Mouse (Mus musculus): ENCODE measurements at regions not wholly inside any gene's neighbourhood (a gene's known extent, or its start where the extent isn't known, plus 50 kb on each side); places are given as distances from the start of the nearest gene placed in this dataset.

- 95% methylated on average over 4 of the region's 4 CpGs for WGBS
- Histone ChIP-seq H3K4me1 (ENCODE audit: control insufficient read depth, insufficient read depth, low read length) (peaks cover 10% of the 10 kb centered on the region), H3K36me3 (ENCODE audit: control insufficient read depth, insufficient read depth, low read length) (no peaks in the 10 kb centered on the region), H3K4me3 (ENCODE audit: low read length) (no peak overlapping the region), H3K9me3 (ENCODE audit: control insufficient read depth, low read length) (no peaks in the 10 kb centered on the region), H3K27ac (ENCODE audit: low read depth, low read length) (no peak overlapping the region), H3K27me3 (ENCODE audit: control insufficient read depth, insufficient read depth, low read length) (peaks cover 3% of the 10 kb centered on the region; the same call in 1 of the 2 replicates), H3K9ac (ENCODE audit: low read depth, low read length) (no peak overlapping the region), H3K4me2 (replicated peaks; ENCODE audit: low read depth, low read length) (no peak overlapping the region)
- no peak for ATAC-seq (ENCODE audit: low FRiP score, low TSS enrichment)
Observed at GRCm38 (mm10) chr3:9349822-9350221, 260.1 kb downstream of the Zfp704 start.

- Histone ChIP-seq H3K9ac (ENCODE audit: low read depth, low read length) (peak overlapping the region; percentile 55; the same call in 1 of the 2 replicates), H3K27me3 (ENCODE audit: control insufficient read depth, insufficient read depth, low read length) (peaks cover 3% of the 10 kb centered on the region; the same call in 1 of the 2 replicates), H3K27ac (ENCODE audit: low read depth, low read length) (peak overlapping the region; percentile 42; the same call in 1 of the 2 replicates), H3K4me1 (ENCODE audit: control insufficient read depth, insufficient read depth, low read length) (peaks cover 10% of the 10 kb centered on the region), H3K4me3 (ENCODE audit: low read length) (peak overlapping the region; percentile 55), H3K4me2 (replicated peaks; ENCODE audit: low read depth, low read length) (peak overlapping the region; percentile 95), H3K36me3 (ENCODE audit: control insufficient read depth, insufficient read depth, low read length) (no peaks in the 10 kb centered on the region), H3K9me3 (ENCODE audit: control insufficient read depth, low read length) (no peaks in the 10 kb centered on the region)
- ATAC-seq (ENCODE audit: low FRiP score, low TSS enrichment), result peak; percentile 92
- 3% methylated on average over 15 of the region's 15 CpGs for WGBS
Observed at GRCm38 (mm10) chr3:9347446-9347860, 262.4 kb downstream of the Zfp704 start.

- Histone ChIP-seq H3K9me3 (ENCODE audit: control insufficient read depth, low read length) (no peaks in the 10 kb centered on the region), H3K27ac (ENCODE audit: low read depth, low read length) (peak overlapping the region; percentile 42; the same call in 1 of the 2 replicates), H3K27me3 (ENCODE audit: control insufficient read depth, insufficient read depth, low read length) (peaks cover 3% of the 10 kb centered on the region; the same call in 1 of the 2 replicates), H3K4me1 (ENCODE audit: control insufficient read depth, insufficient read depth, low read length) (peaks cover 10% of the 10 kb centered on the region), H3K4me3 (ENCODE audit: low read length) (peak overlapping the region; percentile 55), H3K4me2 (replicated peaks; ENCODE audit: low read depth, low read length) (peak overlapping the region; percentile 95), H3K9ac (ENCODE audit: low read depth, low read length) (peak overlapping the region; percentile 55), H3K36me3 (ENCODE audit: control insufficient read depth, insufficient read depth, low read length) (no peaks in the 10 kb centered on the region)
- under 1% methylated on average over 26 of the region's 27 CpGs for WGBS
- peak; percentile 89 for ATAC-seq (ENCODE audit: low FRiP score, low TSS enrichment)
Observed at GRCm38 (mm10) chr3:9346857-9347445, 262.9 kb downstream of the Zfp704 start.

GRCm38 (mm10) chr3:9346356-9346755 is 263.5 kb downstream of the Zfp704 start:
- ATAC-seq (ENCODE audit: low FRiP score, low TSS enrichment), result no peak
- Histone ChIP-seq H3K9me3 (ENCODE audit: control insufficient read depth, low read length) (no peaks in the 10 kb centered on the region), H3K27ac (ENCODE audit: low read depth, low read length) (no peak overlapping the region), H3K4me1 (ENCODE audit: control insufficient read depth, insufficient read depth, low read length) (peaks cover 10% of the 10 kb centered on the region), H3K4me3 (ENCODE audit: low read length) (peak overlapping the region; percentile 55), H3K36me3 (ENCODE audit: control insufficient read depth, insufficient read depth, low read length) (no peaks in the 10 kb centered on the region), H3K4me2 (replicated peaks; ENCODE audit: low read depth, low read length) (peak overlapping the region; percentile 95), H3K9ac (ENCODE audit: low read depth, low read length) (peak overlapping the region; percentile 55; the same call in 1 of the 2 replicates), H3K27me3 (ENCODE audit: control insufficient read depth, insufficient read depth, low read length) (peaks cover 3% of the 10 kb centered on the region; the same call in 1 of the 2 replicates)
- 4% methylated on average over 13 of the region's 13 CpGs for WGBS

- no peak overlapping the region for H3K9ac ChIP-seq (ENCODE audit: low read depth, low read length)
- peaks cover 3% of the 10 kb centered on the region; the same call in 1 of the 2 replicates for H3K27me3 ChIP-seq (ENCODE audit: control insufficient read depth, insufficient read depth, low read length)
- no peak for ATAC-seq (ENCODE audit: low FRiP score, low TSS enrichment)
- no peak overlapping the region for H3K27ac ChIP-seq (ENCODE audit: low read depth, low read length)
- H3K9me3 ChIP-seq (ENCODE audit: control insufficient read depth, low read length), result no peaks in the 10 kb centered on the region
- peak overlapping the region; percentile 55; the same call in 1 of the 2 replicates for H3K4me3 ChIP-seq (ENCODE audit: low read length)
- H3K4me2 ChIP-seq (replicated peaks; ENCODE audit: low read depth, low read length), result peak overlapping the region; percentile 95
- H3K36me3 ChIP-seq (ENCODE audit: control insufficient read depth, insufficient read depth, low read length), result no peaks in the 10 kb centered on the region
- WGBS, result 28% methylated on average over 9 of the region's 9 CpGs
- peaks cover 10% of the 10 kb centered on the region for H3K4me1 ChIP-seq (ENCODE audit: control insufficient read depth, insufficient read depth, low read length)
Observed at GRCm38 (mm10) chr3:9345885-9346284, 264.0 kb downstream of the Zfp704 start.

- Histone ChIP-seq H3K27me3 (ENCODE audit: control insufficient read depth, insufficient read depth, low read length) (peaks cover 3% of the 10 kb centered on the region; the same call in 1 of the 2 replicates), H3K9me3 (ENCODE audit: control insufficient read depth, low read length) (no peaks in the 10 kb centered on the region), H3K4me3 (ENCODE audit: low read length) (no peak overlapping the region), H3K36me3 (ENCODE audit: control insufficient read depth, insufficient read depth, low read length) (no peaks in the 10 kb centered on the region), H3K9ac (ENCODE audit: low read depth, low read length) (no peak overlapping the region), H3K4me1 (ENCODE audit: control insufficient read depth, insufficient read depth, low read length) (peaks cover 13% of the 10 kb centered on the region), H3K4me2 (replicated peaks; ENCODE audit: low read depth, low read length) (no peak overlapping the region), H3K27ac (ENCODE audit: low read depth, low read length) (no peak overlapping the region)
- 14% methylated on average over 4 of the region's 4 CpGs for WGBS
- ATAC-seq (ENCODE audit: low FRiP score, low TSS enrichment), result no peak
Observed at GRCm38 (mm10) chr3:9343586-9343985, 266.3 kb downstream of the Zfp704 start.

GRCm38 (mm10) chr3:9342167-9342566 is 267.7 kb downstream of the Zfp704 start:
- ATAC-seq (ENCODE audit: low FRiP score, low TSS enrichment), result no peak

GRCm38 (mm10) chr3:9341657-9342056 is 268.2 kb downstream of the Zfp704 start:
- Histone ChIP-seq H3K27ac (ENCODE audit: low read depth, low read length) (no peak overlapping the region), H3K4me1 (ENCODE audit: control insufficient read depth, insufficient read depth, low read length) (peaks cover 7% of the 10 kb centered on the region), H3K36me3 (ENCODE audit: control insufficient read depth, insufficient read depth, low read length) (no peaks in the 10 kb centered on the region), H3K4me3 (ENCODE audit: low read length) (no peak overlapping the region), H3K27me3 (ENCODE audit: control insufficient read depth, insufficient read depth, low read length) (peaks cover 3% of the 10 kb centered on the region; the same call in 1 of the 2 replicates), H3K9ac (ENCODE audit: low read depth, low read length) (no peak overlapping the region), H3K9me3 (ENCODE audit: control insufficient read depth, low read length) (no peaks in the 10 kb centered on the region), H3K4me2 (replicated peaks; ENCODE audit: low read depth, low read length) (no peak overlapping the region)
- no peak for ATAC-seq (ENCODE audit: low FRiP score, low TSS enrichment)
- WGBS, result 57% methylated on average over 5 of the region's 5 CpGs

More at GRCm38 (mm10) chr3:9342167-9342566, 267.7 kb downstream of the Zfp704 start:
- no peak overlapping the region for H3K27ac ChIP-seq (ENCODE audit: low read depth, low read length)
- H3K4me1 ChIP-seq (ENCODE audit: control insufficient read depth, insufficient read depth, low read length), result peaks cover 7% of the 10 kb centered on the region
- H3K4me2 ChIP-seq (replicated peaks; ENCODE audit: low read depth, low read length), result no peak overlapping the region
- peaks cover 3% of the 10 kb centered on the region; the same call in 1 of the 2 replicates for H3K27me3 ChIP-seq (ENCODE audit: control insufficient read depth, insufficient read depth, low read length)
- no peaks in the 10 kb centered on the region for H3K36me3 ChIP-seq (ENCODE audit: control insufficient read depth, insufficient read depth, low read length)
- H3K9ac ChIP-seq (ENCODE audit: low read depth, low read length), result no peak overlapping the region
- no peaks in the 10 kb centered on the region for H3K9me3 ChIP-seq (ENCODE audit: control insufficient read depth, low read length)
- 97% methylated on average over 3 of the region's 3 CpGs for WGBS
- H3K4me3 ChIP-seq (ENCODE audit: low read length), result no peak overlapping the region

- Histone ChIP-seq H3K27ac (ENCODE audit: low read depth, low read length) (no peak overlapping the region), H3K27me3 (ENCODE audit: control insufficient read depth, insufficient read depth, low read length) (peaks cover 3% of the 10 kb centered on the region; the same call in 1 of the 2 replicates), H3K4me3 (ENCODE audit: low read length) (no peak overlapping the region), H3K4me2 (replicated peaks; ENCODE audit: low read depth, low read length) (peak overlapping the region; percentile 55), H3K9me3 (ENCODE audit: control insufficient read depth, low read length) (no peaks in the 10 kb centered on the region), H3K4me1 (ENCODE audit: control insufficient read depth, insufficient read depth, low read length) (peaks cover 4% of the 10 kb centered on the region), H3K36me3 (ENCODE audit: control insufficient read depth, insufficient read depth, low read length) (no peaks in the 10 kb centered on the region), H3K9ac (ENCODE audit: low read depth, low read length) (no peak overlapping the region)
- no peak for ATAC-seq (ENCODE audit: low FRiP score, low TSS enrichment)
- 38% methylated on average over 4 of the region's 4 CpGs for WGBS
Observed at GRCm38 (mm10) chr3:9341244-9341643, 268.6 kb downstream of the Zfp704 start.

All from kidney, embryonic 14.5 days (tissue).